In the genomic region with DNA sequence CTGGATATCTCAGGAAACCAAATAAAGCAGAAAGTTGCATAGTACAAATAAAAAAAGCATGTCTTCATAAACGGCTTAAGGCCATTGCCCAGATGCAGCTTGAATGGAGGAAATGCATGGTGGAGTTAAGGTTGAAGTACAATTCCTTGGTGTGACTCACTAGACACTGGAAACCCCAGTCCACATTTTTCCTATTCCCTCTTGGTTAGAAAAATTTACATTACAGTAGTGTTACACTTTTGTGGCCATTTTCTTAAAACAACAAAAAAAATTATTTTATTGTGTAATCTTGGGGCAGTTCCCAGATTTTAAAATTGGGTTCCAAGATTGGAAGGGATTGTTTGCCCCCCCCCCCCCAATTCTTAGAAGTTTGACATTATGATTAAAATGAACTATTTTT, we compare ENCODE assay signal across 16 mouse cellular contexts. TPM values are rescaled to one million over a fixed set of nuclear protein-coding genes. Genes with fewer than 3 reads are reported as not detected.
DNase-seq lines count a peak whose midpoint lies in the region; ATAC-seq and TF ChIP-seq lines count a peak whose summit lies in the region.
"Had no signal": no experiment of that assay in that cellular context is flagged by ENCODE, and none has a peak within 500 bp of the region (broad histone marks: within the 10 kb centered on the region; RNA-seq: fewer than 3 reads in every experiment).

No protein-coding gene starts in this region.

- no peak for ATAC-seq in heart, postnatal 0 days (ENCODE audit: insufficient read depth, low read depth)
- no peak; the same call in 1 of the 2 replicates for ATAC-seq in lung, embryonic 15.5 days (ENCODE audit: borderline replicate concordance, extremely low read depth, low FRiP score, low TSS enrichment)
- peak; percentile 70; the same call in 1 of the 2 replicates for ATAC-seq in intestine, embryonic 16.5 days
- ATAC-seq in CD4-positive, CD25-positive, alpha-beta regulatory T cell, adult 4 months: no peak
- ATAC-seq: activated CD4-positive, CD25-positive, alpha-beta regulatory T cell, adult 4 months had no signal

- H3K4me3 ChIP-seq in heart, postnatal 0 days (ENCODE audit: low read depth, low read length): no peak overlapping the region
- H3K4me3 ChIP-seq in lung, embryonic 15.5 days: no peak overlapping the region
- no peak overlapping the region for H3K4me3 ChIP-seq in intestine, embryonic 16.5 days (ENCODE audit: low read length)

- DNase-seq in heart, postnatal 0 days (ENCODE audit: low spot score): no peak
- DNase-seq in heart, adult 8-10 months (ENCODE audit: low spot score): no peak
- no peak for DNase-seq in lung, adult 18-20 months
- peak; percentile 78 for DNase-seq in NIH3T3 (ENCODE audit: low read depth)
- no peak for DNase-seq in layer of hippocampus, postnatal 25 days (ENCODE audit: extremely low spot score in 1 of 2, low spot score in 1 of 2)
- DNase-seq: cerebellum, adult 11-12 months; cerebellum, postnatal 36 days; gastrocnemius, postnatal 25 days; layer of hippocampus, postnatal 36 days; right cerebral cortex, adult 18-20 months; thymus, postnatal 36 days had no signal

- WGBS in heart, postnatal 0 days: 2% methylated on average over 1 of the region's 1 CpGs
- WGBS in lung, embryonic 15.5 days: 32% methylated on average over 1 of the region's 1 CpGs
- WGBS in intestine, embryonic 16.5 days: 46% methylated on average over 1 of the region's 1 CpGs

- H3K4me1 ChIP-seq in heart, postnatal 0 days (ENCODE audit: control insufficient read depth, insufficient read depth): no peaks in the 10 kb centered on the region
- H3K4me1 ChIP-seq in lung, embryonic 15.5 days: peaks cover 11% of the 10 kb centered on the region; the same call in 1 of the 2 replicates
- peaks cover 5% of the 10 kb centered on the region; the same call in 1 of the 2 replicates for H3K4me1 ChIP-seq in intestine, embryonic 16.5 days (ENCODE audit: control insufficient read depth, insufficient read depth, low read length)

- H3K9ac ChIP-seq in heart, postnatal 0 days (replicated peaks; ENCODE audit: low read depth, low read length): no peak overlapping the region
- H3K9ac ChIP-seq in lung, embryonic 15.5 days: no peak overlapping the region
- H3K9ac ChIP-seq in intestine, embryonic 16.5 days (ENCODE audit: low read depth, low read length): no peak overlapping the region
- H3K9ac ChIP-seq: lung, embryonic 14.5 days had no signal

- peaks cover 36% of the 10 kb centered on the region for H3K27me3 ChIP-seq in heart, postnatal 0 days (ENCODE audit: control insufficient read depth, insufficient read depth, low read length)
- H3K27me3 ChIP-seq in lung, embryonic 15.5 days: no peaks in the 10 kb centered on the region
- no peaks in the 10 kb centered on the region for H3K27me3 ChIP-seq in intestine, embryonic 16.5 days (replicated peaks; ENCODE audit: control insufficient read depth, insufficient read depth, low read length)

- peak overlapping the region; percentile 60 for H3K27ac ChIP-seq in heart, postnatal 0 days (ENCODE audit: low read depth)
- H3K27ac ChIP-seq in lung, embryonic 15.5 days: peak overlapping the region; percentile 38; the same call in 1 of the 2 replicates
- H3K27ac ChIP-seq in intestine, embryonic 16.5 days (ENCODE audit: low read length): peak overlapping the region; percentile 31; the same call in 1 of the 2 replicates

- no peak for TF ChIP-seq EP300 in heart, postnatal 0 days (IDR thresholded peaks at IDR 0.05; ENCODE audit: low read depth)

- peaks cover 9% of the 10 kb centered on the region for H3K36me3 ChIP-seq in heart, postnatal 0 days (replicated peaks; ENCODE audit: control insufficient read depth, insufficient read depth, low read length)
- H3K36me3 ChIP-seq in lung, embryonic 15.5 days: peaks cover 12% of the 10 kb centered on the region
- H3K36me3 ChIP-seq in intestine, embryonic 16.5 days (ENCODE audit: control insufficient read depth, insufficient read depth, low read length): peaks cover 3% of the 10 kb centered on the region; the same call in 1 of the 2 replicates

- H3K4me2 ChIP-seq in heart, postnatal 0 days (ENCODE audit: low read depth, low read length): peak overlapping the region; percentile 63
- H3K4me2 ChIP-seq in lung, embryonic 15.5 days: no peak overlapping the region
- H3K4me2 ChIP-seq in intestine, embryonic 16.5 days (ENCODE audit: low read depth, low read length): no peak overlapping the region
- H3K4me2 ChIP-seq: lung, embryonic 14.5 days had no signal

- TF ChIP-seq CTCF in heart, postnatal 0 days (IDR thresholded peaks at IDR 0.05; ENCODE audit: low read depth): no peak

- no peaks in the 10 kb centered on the region for H3K9me3 ChIP-seq in heart, postnatal 0 days (replicated peaks; ENCODE audit: control insufficient read depth, low read length)
- no peaks in the 10 kb centered on the region for H3K9me3 ChIP-seq in lung, embryonic 15.5 days
- H3K9me3 ChIP-seq in intestine, embryonic 16.5 days (ENCODE audit: control insufficient read depth, low read length): no peaks in the 10 kb centered on the region

RNA-seq across cellular contexts. Expression of a gene that starts 35.9 kb away (rescaled TPM):
- 23.2 and 66.4 TPM in 2 replicates for total RNA-seq in heart, postnatal 0 days (2014; rRNA removed; ENCODE audit: low replicate concordance)
- 37.4 and 42.1 TPM in 2 replicates for polyA plus RNA-seq in heart, postnatal 0 days (2015; fragmentation: Nextera tagmentation; extraction: Ambion mirVana)
- total RNA-seq in heart, adult 8-10 months (2022): 10 to 100 TPM; 33.9 to 39.6 (median 36.0) TPM
- polyA plus RNA-seq in lung, embryonic 15.5 days (2015; fragmentation: Nextera tagmentation; extraction: Ambion mirVana): 64.4 and 64.8 TPM in 2 replicates
- 39.6 and 45.7 TPM in 2 replicates for polyA plus RNA-seq in intestine, embryonic 16.5 days (2015; fragmentation: Nextera tagmentation; extraction: Ambion mirVana)
- total RNA-seq in layer of hippocampus, postnatal 25 days (2021): 10 to 100 TPM; 47.7 to 56.4 TPM
- polyA plus RNA-seq in CD4-positive, CD25-positive, alpha-beta regulatory T cell, adult 4 months (2017; shearing (Covaris generic)): 10 to 100 TPM; 46.8 to 71.6 TPM

RNA-seq across cellular contexts. Expression of a gene that starts 52.3 kb away (rescaled TPM):
- 0.19 and 0.50 TPM in 2 replicates for total RNA-seq in heart, postnatal 0 days (2014; rRNA removed; ENCODE audit: low replicate concordance)
- polyA plus RNA-seq in heart, postnatal 0 days (2015; fragmentation: Nextera tagmentation; extraction: Ambion mirVana): 0.55 and 0.67 TPM in 2 replicates
- under 1 TPM; 0.40 to 0.94 (median 0.55) TPM for total RNA-seq in heart, adult 8-10 months (2022)
- 2.0 and 2.7 TPM in 2 replicates for polyA plus RNA-seq in lung, embryonic 15.5 days (2015; fragmentation: Nextera tagmentation; extraction: Ambion mirVana)
- polyA plus RNA-seq in intestine, embryonic 16.5 days (2015; fragmentation: Nextera tagmentation; extraction: Ambion mirVana): 6.6 and 6.8 TPM in 2 replicates
- 100 to 1,000 TPM; 200 to 203 TPM for total RNA-seq in layer of hippocampus, postnatal 25 days (2021)
- under 1 TPM; 0.34 to 0.50 TPM for polyA plus RNA-seq in CD4-positive, CD25-positive, alpha-beta regulatory T cell, adult 4 months (2017; shearing (Covaris generic))
